Mouse (Mus musculus) ovary, adult 18-20 months (tissue): ENCODE results near the gene Slc34a1.

Experiments used
- DNase-seq: peaks from one replicate; pipeline ENCODE4 v3.0.0; 2022; ENCODE audit warnings: low spot score, mixed read lengths

Slc34a1 gene

GRCm38 (mm10) chr13:55398088-55398487 is at the start of gene Slc34a1:
Gene Slc34a1, plus strand, starts transcription at chr13:55398187.
- DNase-seq: no peak

- DNase-seq: no peak
These were observed 36.8 kb upstream of the Slc34a1 start for GRCm38 (mm10) chr13:55361145-55361544.

GRCm38 (mm10) chr13:55361974-55362452 is 36.0 kb upstream of the Slc34a1 start:
- no peak for DNase-seq

- peak; percentile 97 for DNase-seq
These were observed 35.4 kb upstream of the Slc34a1 start, which contains the start of gene Lman2 for GRCm38 (mm10) chr13:55362453-55363060. Gene Lman2, minus strand, starts transcription at chr13:55362783.

GRCm38 (mm10) chr13:55368401-55368800 is 29.6 kb upstream of the Slc34a1 start:
- no peak for DNase-seq

- DNase-seq: no peak
These were observed 28.4 kb upstream of the Slc34a1 start, which contains the start of gene Rgs14 for GRCm38 (mm10) chr13:55369531-55370114. Gene Rgs14, plus strand, starts transcription at chr13:55369732.

- no peak for DNase-seq
These were observed 27.8 kb upstream of the Slc34a1 start for GRCm38 (mm10) chr13:55370234-55370633.

- no peak for DNase-seq
These were observed 26.8 kb upstream of the Slc34a1 start for GRCm38 (mm10) chr13:55371007-55371681.

- DNase-seq: no peak
These were observed 26.2 kb upstream of the Slc34a1 start for GRCm38 (mm10) chr13:55371740-55372139.

GRCm38 (mm10) chr13:55374206-55374924 is 23.6 kb upstream of the Slc34a1 start:
- DNase-seq: no peak

- DNase-seq: no peak
These were observed 22.1 kb upstream of the Slc34a1 start for GRCm38 (mm10) chr13:55375877-55376276.

GRCm38 (mm10) chr13:55378907-55379580 is 18.9 kb upstream of the Slc34a1 start:
- no peak for DNase-seq

GRCm38 (mm10) chr13:55381790-55382189 is 16.2 kb upstream of the Slc34a1 start:
- no peak for DNase-seq

- no peak for DNase-seq
These were observed 7.3 kb upstream of the Slc34a1 start for GRCm38 (mm10) chr13:55390644-55391043.

GRCm38 (mm10) chr13:55391626-55392029 is 6.4 kb upstream of the Slc34a1 start:
- DNase-seq: no peak

- no peak for DNase-seq
These were observed 5.1 kb upstream of the Slc34a1 start for GRCm38 (mm10) chr13:55392933-55393332.

- DNase-seq: no peak
These were observed 1.5 kb downstream of the Slc34a1 start for GRCm38 (mm10) chr13:55399300-55400038.

GRCm38 (mm10) chr13:55400039-55400346 is 2.0 kb downstream of the Slc34a1 start:
- no peak for DNase-seq

- no peak for DNase-seq
These were observed 5.3 kb downstream of the Slc34a1 start for GRCm38 (mm10) chr13:55403266-55403665.

GRCm38 (mm10) chr13:55403935-55404852 is 6.2 kb downstream of the Slc34a1 start:
- no peak for DNase-seq
